Mouse (Mus musculus) forebrain, postnatal 0 days (tissue): ENCODE data around the gene Cse1l. TPM values are rescaled to one million over a fixed set of nuclear protein-coding genes. Genes with fewer than 3 reads are reported as not detected.

Source experiments
- ATAC-seq: fragments of 200-750 bp; cut with Nextera tagmentation; 2 replicates; pipeline ENCODE4 v1.8.0; 2017; ENCODE audit warnings: mild to moderate bottlenecking, moderate library complexity
- DNase-seq: peaks from one replicate; pipeline ENCODE4 v3.0.0-alpha.2; 2015
- H3K27ac ChIP-seq: fragments of 300-500 bp; sonication (generic); 2 replicates; pipeline ENCODE4 v1.5.1; 2014; ENCODE audit warnings: low read depth, mild to moderate bottlenecking, antibody characterized with exemption, low read length, moderate library complexity, mixed read lengths
- H3K27me3 ChIP-seq: fragments of 300-500 bp; sonication (generic); 2 replicates; pipeline ENCODE4 v1.6.1; 2014; ENCODE audit warnings: mild to moderate bottlenecking, low read length, mixed read lengths; ENCODE audit not compliant: insufficient read depth
- H3K36me3 ChIP-seq: fragments of 300-500 bp; sonication (generic); 2 replicates; pipeline ENCODE4 v1.6.1; 2014; ENCODE audit warnings: mild to moderate bottlenecking, moderate library complexity; ENCODE audit not compliant: insufficient read depth
- H3K4me1 ChIP-seq: fragments of 300-500 bp; sonication (generic); 2 replicates; pipeline ENCODE4 v1.6.1; 2014; ENCODE audit warnings: antibody characterized with exemption; ENCODE audit not compliant: insufficient read depth
- H3K4me2 ChIP-seq: fragments of 300-500 bp; sonication (generic); 2 replicates; pipeline ENCODE4 v1.6.1; 2014; ENCODE audit warnings: low read depth, mild to moderate bottlenecking, moderate library complexity
- H3K4me3 ChIP-seq: fragments of 300-500 bp; sonication (generic); 2 replicates; pipeline ENCODE4 v1.5.1; 2014; ENCODE audit warnings: low read depth, low read length, mixed read lengths
- H3K9ac ChIP-seq: fragments of 300-500 bp; sonication (generic); 2 replicates; pipeline ENCODE4 v1.6.1; 2014; ENCODE audit warnings: mild to moderate bottlenecking
- H3K9me3 ChIP-seq: fragments of 300-500 bp; sonication (generic); 2 replicates; pipeline ENCODE4 v1.6.1; 2016; ENCODE audit warnings: low read length
- CTCF ChIP-seq: sonication (generic); IDR thresholded peaks from 2 replicates; pipeline ENCODE4 v1.5.1; 2016; ENCODE audit warnings: antibody characterized with exemption, control low read depth, low read depth
- WGBS: fragments of 180-500 bp; shearing (Covaris S2); extraction: QIAGEN DNeasy Blood & Tissue Kit; methylation state at CpG from one replicate; pipeline ENCODE4 v1.1.7; 2014; 5-methylcytosine and 5-hydroxymethylcytosine counted together
- polyA plus RNA-seq: library from polyadenylated mRNA; unstranded; fragments of >200 nt; fragmentation: Nextera tagmentation; extraction: Ambion mirVana; gene quantifications from 2 replicates; pipeline ENCODE4 v1.2.1, GENCODE M21; 2015
- total RNA-seq: library from RNA; depleted of rRNA; stranded (reverse); fragments of >200 nt; gene quantifications from 2 replicates; pipeline ENCODE4 v1.2.3, GENCODE M21; 2014

Cse1l gene
- total and polyA plus RNA-seq, 2 experiments from 2014 or later = 68.8 to 79.7 TPM

DNA sequence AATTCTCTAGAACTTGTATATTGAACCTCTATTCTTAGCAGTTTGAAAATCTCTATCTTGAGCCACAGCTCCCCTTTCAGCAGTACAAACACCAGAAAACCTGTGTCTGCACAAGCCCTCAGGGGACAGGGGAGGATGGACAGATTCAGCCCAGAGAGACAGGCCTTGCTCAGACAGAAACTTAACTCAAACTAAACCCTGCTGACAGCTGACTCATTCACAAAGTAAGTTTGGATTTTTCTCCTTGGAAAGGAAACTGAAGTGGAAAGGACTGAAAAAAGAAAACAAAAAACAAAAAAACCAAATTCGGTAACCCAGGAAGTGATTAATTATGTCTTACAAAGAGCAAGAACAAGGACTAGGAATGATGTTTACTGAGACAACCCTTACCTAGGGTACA is 67.3 kb downstream of the Cse1l start:
- no peaks in the 10 kb centered on the region for H3K4me1 ChIP-seq
- H3K9me3 ChIP-seq = no peaks in the 10 kb centered on the region
- H3K27me3 ChIP-seq = no peaks in the 10 kb centered on the region
- H3K4me3 ChIP-seq = no peak overlapping the region
- ATAC-seq (no peak), DNase-seq (no peak)
- H3K4me2 ChIP-seq = no peak overlapping the region
- TF ChIP-seq CTCF = no peak
- 65% methylated on average over 1 of the region's 1 CpGs for WGBS
- no peak overlapping the region for H3K27ac ChIP-seq
- no peak overlapping the region for H3K9ac ChIP-seq
- H3K36me3 ChIP-seq = no peaks in the 10 kb centered on the region

DNA sequence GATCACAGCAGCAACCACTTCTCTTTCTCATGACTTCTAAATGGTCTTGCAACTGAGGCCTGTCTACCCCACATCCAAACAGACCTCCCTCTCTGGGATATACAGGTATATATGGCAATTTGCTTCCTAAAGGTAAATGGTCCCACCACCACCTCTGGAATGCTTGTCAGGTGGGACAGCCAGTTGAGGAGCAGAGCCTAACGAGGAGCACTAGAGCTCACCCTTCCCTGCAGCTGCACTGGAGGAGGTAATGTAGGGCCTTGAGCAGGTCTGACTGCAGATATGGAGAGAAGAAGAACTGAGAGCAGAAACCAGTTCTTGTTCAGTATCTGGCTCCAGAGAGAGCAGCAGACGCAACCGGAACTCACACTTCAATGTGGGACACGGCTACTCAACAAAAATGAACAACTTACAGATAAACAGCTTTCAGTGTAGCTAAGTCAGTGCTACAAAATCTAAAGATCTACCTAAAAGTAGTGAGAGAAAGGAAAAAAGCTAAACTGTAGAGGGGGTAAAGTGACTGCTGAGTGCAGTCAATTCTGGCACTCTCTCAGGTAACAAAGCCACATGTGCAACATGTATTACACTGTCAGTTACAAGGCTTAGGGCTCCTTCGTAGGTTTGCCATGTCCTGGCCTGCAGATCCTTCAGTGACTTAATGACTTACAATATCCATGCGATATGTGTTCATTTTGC is 68.5 kb downstream of the Cse1l start:
- no peak for DNase-seq
- H3K36me3 ChIP-seq = no peaks in the 10 kb centered on the region
- H3K4me3 ChIP-seq = no peak overlapping the region
- no peak for ATAC-seq
- no peaks in the 10 kb centered on the region for H3K27me3 ChIP-seq
- no peaks in the 10 kb centered on the region for H3K4me1 ChIP-seq
- no peak overlapping the region for H3K4me2 ChIP-seq
- H3K9me3 ChIP-seq = no peaks in the 10 kb centered on the region
- H3K27ac ChIP-seq = no peak overlapping the region
- no peak overlapping the region for H3K9ac ChIP-seq
- WGBS = 83% methylated on average over 6 of the region's 6 CpGs
- no peak for TF ChIP-seq CTCF

DNA sequence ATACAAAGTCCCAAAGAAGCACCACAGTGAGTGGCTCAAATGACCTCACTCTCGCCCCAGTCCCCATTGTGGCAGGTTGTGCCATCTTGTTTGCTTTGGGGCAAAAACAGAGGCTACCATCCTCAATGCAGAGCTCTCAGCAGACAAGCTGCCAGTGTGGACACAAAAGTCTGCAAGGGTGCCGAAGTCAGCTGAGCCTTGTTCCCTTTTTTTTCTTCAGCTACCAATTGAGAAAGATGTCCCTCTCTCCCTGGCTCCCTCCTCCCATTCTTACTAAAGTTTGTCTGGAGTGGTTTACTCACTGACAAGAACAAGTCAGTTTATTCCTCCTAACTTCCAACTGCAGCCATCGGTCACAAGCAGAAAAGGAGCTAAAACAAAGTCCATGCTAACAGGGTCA is 70.5 kb downstream of the Cse1l start:
- H3K4me1 ChIP-seq = no peaks in the 10 kb centered on the region
- no peak for ATAC-seq
- H3K36me3 ChIP-seq = no peaks in the 10 kb centered on the region
- no peak overlapping the region for H3K4me2 ChIP-seq
- no peak for DNase-seq
- TF ChIP-seq CTCF = no peak
- H3K27me3 ChIP-seq = no peaks in the 10 kb centered on the region
- H3K4me3 ChIP-seq = no peak overlapping the region
- no peaks in the 10 kb centered on the region for H3K9me3 ChIP-seq
- no peak overlapping the region for H3K9ac ChIP-seq
- H3K27ac ChIP-seq = no peak overlapping the region
- WGBS = 69% methylated on average over 3 of the region's 3 CpGs

DNA sequence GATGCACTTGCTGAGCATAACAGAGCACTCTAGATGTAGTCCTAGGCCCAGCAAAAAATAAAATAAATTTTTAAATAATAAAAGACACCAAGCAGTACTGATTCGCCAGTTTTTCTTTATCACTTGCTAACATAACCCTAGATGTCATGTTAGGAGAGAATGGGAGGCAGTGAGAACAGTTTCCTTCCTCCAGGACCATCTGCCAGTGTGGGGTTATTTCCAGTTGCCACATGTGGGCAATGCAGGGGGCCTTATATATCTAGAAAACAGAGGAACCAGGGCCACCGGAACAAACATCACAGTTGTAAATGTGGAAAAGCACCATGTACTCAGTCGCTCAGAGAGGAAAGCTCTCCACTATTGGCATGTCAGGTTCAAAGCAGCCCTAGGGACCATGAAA is 71.7 kb downstream of the Cse1l start:
- H3K9me3 ChIP-seq = no peaks in the 10 kb centered on the region
- no peak overlapping the region for H3K4me3 ChIP-seq
- WGBS = 75% methylated on average over 3 of the region's 3 CpGs
- H3K9ac ChIP-seq = no peak overlapping the region
- ATAC-seq = no peak
- DNase-seq = no peak
- H3K27ac ChIP-seq = no peak overlapping the region
- H3K27me3 ChIP-seq = no peaks in the 10 kb centered on the region
- H3K4me2 ChIP-seq = no peak overlapping the region
- H3K4me1 ChIP-seq = no peaks in the 10 kb centered on the region
- no peaks in the 10 kb centered on the region for H3K36me3 ChIP-seq
- no peak for TF ChIP-seq CTCF

DNA sequence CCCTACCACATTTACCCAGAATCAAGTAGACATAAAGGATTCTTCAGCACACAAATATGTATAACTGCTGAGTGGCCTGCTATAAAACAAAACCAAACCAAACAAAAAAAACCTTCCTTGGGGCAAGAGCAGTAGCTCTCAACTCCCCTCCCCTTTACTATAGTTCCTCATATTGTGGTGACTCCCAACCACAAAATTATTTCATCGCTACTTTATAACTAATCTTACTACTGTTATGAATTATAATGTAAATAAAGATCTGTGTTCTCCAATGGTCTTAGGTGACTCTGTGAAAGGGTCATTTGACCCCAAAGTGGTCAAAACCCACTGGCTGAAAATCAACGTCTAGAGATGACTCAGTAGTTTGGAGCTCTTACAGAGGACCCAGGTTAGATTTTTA is 74.3 kb downstream of the Cse1l start:
- no peak for TF ChIP-seq CTCF

DNA sequence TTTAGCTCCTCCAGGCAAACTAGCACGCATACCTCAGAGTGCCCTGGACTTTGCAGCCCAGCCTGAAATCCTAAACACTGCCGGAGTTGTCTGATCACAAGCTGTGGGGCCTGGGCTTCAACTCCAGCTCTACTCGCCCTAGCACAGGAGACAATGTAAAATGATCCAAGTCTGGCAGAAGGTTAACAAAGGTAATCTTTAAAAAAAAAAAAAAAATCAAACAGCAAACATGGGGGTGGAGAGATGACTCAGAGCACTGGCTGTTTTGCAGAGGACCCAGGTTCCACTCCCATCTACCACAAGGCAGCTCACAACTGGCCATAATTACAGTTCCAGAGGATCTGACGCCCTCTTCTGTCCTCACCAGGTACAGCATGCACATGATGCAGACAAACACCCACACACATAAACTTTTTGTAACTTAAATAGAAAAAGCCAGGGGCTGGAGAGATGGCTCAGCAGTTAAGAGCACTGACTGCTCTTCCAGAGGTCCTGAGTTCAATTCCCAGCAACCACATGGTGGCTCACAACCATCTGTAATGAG is 77.6 kb downstream of the Cse1l start:
- TF ChIP-seq CTCF = no peak
- WGBS = 90% methylated on average over 4 of the region's 4 CpGs
- no peak for ATAC-seq

More for the DNA sequence above, 74.3 kb downstream of the Cse1l start:
- Histone ChIP-seq H3K9me3 (no peaks in the 10 kb centered on the region), H3K4me1 (no peaks in the 10 kb centered on the region), H3K4me3 (no peak overlapping the region), H3K9ac (no peak overlapping the region), H3K27ac (no peak overlapping the region), H3K36me3 (no peaks in the 10 kb centered on the region), H3K27me3 (no peaks in the 10 kb centered on the region), H3K4me2 (no peak overlapping the region)
- ATAC-seq = no peak
- WGBS = 92% methylated on average over 2 of the region's 2 CpGs
- DNase-seq = no peak

DNA sequence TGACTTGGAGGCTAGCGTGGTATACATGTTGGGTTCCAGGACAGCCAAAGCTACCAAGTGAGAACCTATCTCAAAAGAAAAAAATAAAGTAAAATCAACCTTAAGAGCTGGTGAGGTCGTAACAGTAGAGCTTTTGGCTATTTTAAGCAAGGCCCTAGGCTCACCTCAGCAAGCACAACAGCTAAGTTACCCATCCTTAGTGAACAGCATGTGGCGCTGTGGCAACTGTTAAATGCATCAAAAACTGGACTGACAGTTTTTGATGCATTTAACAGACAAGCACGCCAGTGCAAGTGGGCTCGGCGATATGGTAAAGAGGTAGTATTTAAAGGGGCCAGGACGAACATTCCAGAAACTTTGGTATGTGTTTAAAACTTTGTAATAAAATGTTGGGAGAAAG is 85.0 kb downstream of the Cse1l start:
- Histone ChIP-seq H3K4me2 (no peak overlapping the region), H3K4me3 (no peak overlapping the region), H3K27me3 (no peaks in the 10 kb centered on the region), H3K9ac (no peak overlapping the region), H3K27ac (no peak overlapping the region), H3K4me1 (no peaks in the 10 kb centered on the region), H3K36me3 (no peaks in the 10 kb centered on the region), H3K9me3 (no peaks in the 10 kb centered on the region)
- TF ChIP-seq CTCF = no peak
- DNase-seq (no peak), ATAC-seq (no peak)
- WGBS = 88% methylated on average over 7 of the region's 7 CpGs

More for the DNA sequence above, 77.6 kb downstream of the Cse1l start:
- H3K4me1 ChIP-seq = no peaks in the 10 kb centered on the region
- no peaks in the 10 kb centered on the region for H3K9me3 ChIP-seq
- no peaks in the 10 kb centered on the region for H3K36me3 ChIP-seq
- H3K27ac ChIP-seq = no peak overlapping the region
- no peak overlapping the region for H3K4me2 ChIP-seq
- DNase-seq = no peak
- H3K4me3 ChIP-seq = no peak overlapping the region
- H3K27me3 ChIP-seq = no peaks in the 10 kb centered on the region
- no peak overlapping the region for H3K9ac ChIP-seq
